Mouse (Mus musculus) heart, postnatal 0 days (tissue): ENCODE data around the gene Snx8. TPM values are rescaled to one million over a fixed set of nuclear protein-coding genes. Genes with fewer than 3 reads are reported as not detected.

ENCODE experiments used
- ATAC-seq: fragments of 200-750 bp; cut with Nextera tagmentation; 2 replicates; pipeline ENCODE4 v1.8.0; 2017; ENCODE audit warnings: low read depth, moderate number of reproducible peaks, moderate library complexity; ENCODE audit not compliant: insufficient read depth
- DNase-seq: peaks from one replicate; pipeline ENCODE4 v3.0.0-alpha.2; 2016; ENCODE audit warnings: low spot score
- H3K27ac ChIP-seq: fragments of 300-500 bp; sonication (generic); 2 replicates; pipeline ENCODE4 v1.5.1; 2014; ENCODE audit warnings: low read depth, mild to moderate bottlenecking
- H3K27me3 ChIP-seq: fragments of 300-500 bp; sonication (generic); 2 replicates; pipeline ENCODE4 v1.6.1; 2014; ENCODE audit warnings: low read length, mixed read lengths; ENCODE audit not compliant: control insufficient read depth, insufficient read depth
- H3K36me3 ChIP-seq: fragments of 300-500 bp; sonication (generic); replicated peaks from 2 replicates; pipeline ENCODE4 v1.6.1; 2014; ENCODE audit warnings: low read length, mixed read lengths; ENCODE audit not compliant: control insufficient read depth, insufficient read depth
- H3K4me1 ChIP-seq: fragments of 300-500 bp; sonication (generic); 2 replicates; pipeline ENCODE4 v1.6.1; 2014; ENCODE audit warnings: antibody characterized with exemption; ENCODE audit not compliant: control insufficient read depth, insufficient read depth
- H3K4me2 ChIP-seq: fragments of 300-500 bp; sonication (generic); 2 replicates; pipeline ENCODE4 v1.6.1; 2014; ENCODE audit warnings: low read depth, mild to moderate bottlenecking, low read length, moderate library complexity
- H3K4me3 ChIP-seq: fragments of 300-500 bp; sonication (generic); 2 replicates; pipeline ENCODE4 v1.5.1; 2014; ENCODE audit warnings: low read depth, low read length
- H3K9ac ChIP-seq: fragments of 300-500 bp; sonication (generic); replicated peaks from 2 replicates; pipeline ENCODE4 v1.6.1; 2014; ENCODE audit warnings: low read depth, low read length, mixed read lengths
- H3K9me3 ChIP-seq: fragments of 300-500 bp; sonication (generic); replicated peaks from 2 replicates; pipeline ENCODE4 v1.6.1; 2016; ENCODE audit warnings: low read length; ENCODE audit not compliant: control insufficient read depth
- CTCF ChIP-seq: IDR thresholded peaks from 2 replicates; pipeline ENCODE4 v1.5.1; 2016; ENCODE audit warnings: antibody characterized with exemption, control low read depth, low read depth
- EP300 ChIP-seq: IDR thresholded peaks from 2 replicates; pipeline ENCODE4 v1.6.1; 2016; ENCODE audit warnings: antibody characterized with exemption, low read depth
- WGBS: fragments of 180-500 bp; shearing (Covaris S2); extraction: QIAGEN DNeasy Blood & Tissue Kit; methylation state at CpG from one replicate; pipeline ENCODE4 v1.1.7; 2014; 5-methylcytosine and 5-hydroxymethylcytosine counted together
- polyA plus RNA-seq: library from polyadenylated mRNA; unstranded; fragments of >200 nt; fragmentation: Nextera tagmentation; extraction: Ambion mirVana; gene quantifications from 2 replicates; pipeline ENCODE4 v1.2.1, GENCODE M21; 2015
- total RNA-seq: library from RNA; depleted of rRNA; stranded (reverse); fragments of >200 nt; gene quantifications from 2 replicates; pipeline ENCODE4 v1.2.3, GENCODE M21; 2014; ENCODE audit warnings: low replicate concordance

Gene Snx8
- total and polyA plus RNA-seq, 2 experiments from 2014 or later, result 13.3 to 24.8 TPM

DNA sequence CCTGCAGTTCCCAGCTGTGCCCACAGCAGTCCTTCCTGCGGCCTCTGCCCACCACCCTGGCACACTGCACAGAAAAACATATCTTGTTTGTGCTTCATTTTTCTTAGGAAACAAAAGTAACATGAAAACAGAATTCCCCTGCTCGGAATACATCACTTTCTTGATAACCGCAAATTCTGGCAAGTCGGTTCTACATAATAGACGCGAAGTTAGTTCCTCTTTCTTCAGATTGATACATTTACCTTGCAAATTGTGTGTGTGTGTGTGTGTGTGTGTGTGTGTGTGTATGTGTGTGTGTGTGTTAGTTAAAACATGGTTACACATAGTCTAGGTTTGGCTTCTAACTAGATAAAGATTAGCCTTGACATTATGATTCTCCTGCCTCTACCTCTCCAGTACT lies 6.4 kb downstream of the Snx8 start:
- H3K9me3 ChIP-seq, result no peaks in the 10 kb centered on the region
- ATAC-seq (no peak), DNase-seq (no peak)
- H3K4me2 ChIP-seq, result no peak overlapping the region
- no peaks in the 10 kb centered on the region for H3K27me3 ChIP-seq
- no peak overlapping the region for H3K27ac ChIP-seq
- TF ChIP-seq CTCF (no peak), EP300 (no peak)
- 90% methylated on average over 6 of the region's 6 CpGs for WGBS
- H3K36me3 ChIP-seq, result no peaks in the 10 kb centered on the region
- no peak overlapping the region for H3K4me3 ChIP-seq
- H3K9ac ChIP-seq, result no peak overlapping the region
- peaks cover 4% of the 10 kb centered on the region; the same call in 1 of the 2 replicates for H3K4me1 ChIP-seq

DNA sequence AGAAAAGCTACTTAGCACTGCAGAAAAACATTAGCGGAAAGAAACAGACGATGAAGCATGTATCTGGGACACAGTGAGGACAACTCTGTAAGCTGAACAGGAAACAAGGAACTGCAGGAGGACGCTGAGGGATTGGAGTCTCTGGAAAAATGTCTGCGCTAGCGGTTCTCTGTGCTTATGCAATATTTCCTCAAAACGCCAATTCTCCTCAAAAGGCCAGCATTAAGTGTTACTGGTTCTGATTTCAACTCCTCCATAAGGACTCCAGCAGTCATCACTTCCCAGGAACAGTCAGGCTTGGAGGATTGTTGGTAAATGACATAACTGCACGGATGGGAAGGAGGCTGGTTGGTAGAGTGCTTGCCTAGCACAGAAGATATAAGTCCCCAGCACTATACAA lies 7.9 kb downstream of the Snx8 start:
- Histone ChIP-seq H3K4me3 (no peak overlapping the region), H3K27me3 (no peaks in the 10 kb centered on the region), H3K27ac (no peak overlapping the region), H3K9ac (no peak overlapping the region), H3K9me3 (no peaks in the 10 kb centered on the region), H3K4me1 (peaks cover 4% of the 10 kb centered on the region; the same call in 1 of the 2 replicates), H3K36me3 (no peaks in the 10 kb centered on the region), H3K4me2 (no peak overlapping the region)
- ATAC-seq, result no peak
- WGBS, result 65% methylated on average over 7 of the region's 7 CpGs
- no peak for TF ChIP-seq CTCF
- TF ChIP-seq EP300, result no peak
- DNase-seq, result no peak

DNA sequence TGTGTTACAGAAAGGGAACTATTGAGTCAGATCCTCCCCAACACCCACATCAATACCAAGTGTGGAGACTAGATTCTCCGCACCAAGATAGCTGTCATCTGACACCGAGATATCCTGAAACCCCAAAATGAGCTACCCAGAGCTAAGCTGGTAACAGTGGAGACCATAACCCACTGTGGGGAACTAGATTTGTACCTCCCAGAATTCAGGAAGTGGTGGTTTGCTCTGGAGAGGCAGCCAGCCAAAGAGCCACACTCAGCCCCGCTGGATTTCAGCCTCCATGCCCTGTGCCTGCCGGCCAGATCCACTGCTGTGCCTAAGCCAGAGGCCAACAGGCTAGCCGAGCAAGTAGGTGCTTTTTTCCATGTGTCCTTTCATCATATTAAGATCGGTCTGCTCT lies 9.8 kb downstream of the Snx8 start:
- ATAC-seq, result no peak
- H3K4me1 ChIP-seq, result peaks cover 4% of the 10 kb centered on the region; the same call in 1 of the 2 replicates
- no peak overlapping the region for H3K9ac ChIP-seq
- DNase-seq, result no peak
- no peaks in the 10 kb centered on the region for H3K27me3 ChIP-seq
- H3K27ac ChIP-seq, result no peak overlapping the region
- no peak overlapping the region for H3K4me3 ChIP-seq
- H3K36me3 ChIP-seq, result no peaks in the 10 kb centered on the region
- no peaks in the 10 kb centered on the region for H3K9me3 ChIP-seq
- H3K4me2 ChIP-seq, result no peak overlapping the region
- TF ChIP-seq EP300, result no peak
- no peak for TF ChIP-seq CTCF
- WGBS, result 64% methylated on average over 6 of the region's 6 CpGs

DNA sequence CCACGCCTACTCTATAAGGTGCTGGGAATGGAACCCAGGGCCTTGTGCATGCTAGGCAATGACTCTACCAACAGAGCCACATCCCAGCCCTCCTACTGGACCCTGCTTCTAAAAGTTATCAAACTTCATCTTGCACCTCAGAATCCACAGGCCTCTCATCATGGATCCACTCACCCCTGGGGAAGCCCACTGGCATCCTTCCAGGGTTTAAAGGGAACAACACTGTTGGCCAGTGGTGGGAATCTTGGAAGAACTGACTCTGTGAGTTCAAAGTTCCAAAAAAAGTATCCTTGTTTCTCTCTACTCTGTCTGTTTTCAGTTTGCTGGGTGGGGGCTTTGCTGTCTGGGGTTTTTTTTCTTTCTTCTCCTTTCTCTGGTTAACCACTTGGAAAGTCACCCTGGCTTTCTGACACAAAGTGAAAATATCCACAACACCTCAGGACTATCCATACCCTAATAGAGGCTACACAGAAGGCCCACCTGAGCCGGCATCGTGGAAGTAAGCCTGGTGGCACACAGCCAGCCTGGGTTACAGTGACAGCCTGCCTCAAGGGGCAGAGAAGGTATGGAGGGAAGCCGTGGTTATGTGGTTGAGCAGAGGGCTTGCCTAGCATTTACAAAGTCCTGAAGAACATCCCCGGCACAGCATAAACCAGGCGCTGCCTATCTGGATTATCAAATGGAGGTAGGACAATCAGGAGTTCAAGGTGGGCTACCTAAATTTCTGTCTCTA lies 10.8 kb downstream of the Snx8 start:
- Histone ChIP-seq H3K9ac (no peak overlapping the region), H3K4me2 (no peak overlapping the region), H3K27ac (no peak overlapping the region), H3K36me3 (no peaks in the 10 kb centered on the region), H3K4me1 (peaks cover 4% of the 10 kb centered on the region; the same call in 1 of the 2 replicates), H3K4me3 (no peak overlapping the region), H3K9me3 (no peaks in the 10 kb centered on the region), H3K27me3 (no peaks in the 10 kb centered on the region)
- ATAC-seq, result no peak
- no peak for DNase-seq
- no peak for TF ChIP-seq CTCF
- TF ChIP-seq EP300, result no peak
- 65% methylated on average over 6 of the region's 6 CpGs for WGBS

DNA sequence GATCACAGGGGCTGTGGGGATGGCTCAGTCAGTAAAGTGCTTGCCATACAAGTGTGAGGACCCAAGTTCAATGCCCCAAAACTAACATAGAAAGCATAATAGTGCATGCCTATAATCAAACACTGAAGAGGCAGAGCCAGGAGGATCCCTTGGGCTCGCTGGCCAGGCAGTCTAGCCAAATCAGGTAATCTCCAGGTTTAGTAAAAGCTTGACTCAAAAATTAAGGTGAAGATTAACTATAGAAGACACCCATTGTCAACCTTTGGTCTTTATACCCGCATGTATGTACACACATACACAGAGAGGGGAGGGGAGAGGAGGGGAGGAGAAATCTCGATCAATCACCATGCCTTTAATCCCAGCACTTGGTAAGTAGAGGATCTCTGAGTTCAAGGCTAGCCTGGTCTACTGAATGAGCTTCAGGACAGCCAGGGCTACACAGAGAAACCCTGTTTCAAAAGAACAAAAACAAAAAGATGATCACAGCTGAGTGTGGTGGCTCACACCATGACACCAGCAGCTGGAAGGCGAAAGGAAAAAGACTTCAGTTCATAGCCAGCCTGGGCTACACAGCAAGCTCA lies 13.7 kb downstream of the Snx8 start:
- Histone ChIP-seq H3K9ac (no peak overlapping the region), H3K4me3 (no peak overlapping the region), H3K9me3 (no peaks in the 10 kb centered on the region), H3K27me3 (no peaks in the 10 kb centered on the region), H3K4me1 (peaks cover 9% of the 10 kb centered on the region; the same call in 1 of the 2 replicates), H3K27ac (no peak overlapping the region), H3K4me2 (no peak overlapping the region), H3K36me3 (no peaks in the 10 kb centered on the region)
- ATAC-seq (no peak), DNase-seq (no peak)
- TF ChIP-seq CTCF, result no peak
- WGBS, result 93% methylated on average over 4 of the region's 4 CpGs
